Mouse (Mus musculus) small intestine, adult 2 months (tissue): ENCODE measurements around the gene Drg1.

Experiments used
- CTCF ChIP-seq: fragments of 200-500 bp; IDR thresholded peaks from 2 replicates; pipeline ENCODE4 v1.5.1; 2012; ENCODE audit warnings: low read depth, mild to moderate bottlenecking, control low read depth, inconsistent platforms, low read length, moderate library complexity, mixed read lengths; ENCODE audit not compliant: insufficient replicate concordance, insufficient read length; ENCODE audit errors: extremely low read depth
- POLR2A ChIP-seq: fragments of 200-500 bp; IDR thresholded peaks from 2 replicates; pipeline ENCODE4 v1.6.1; 2012; ENCODE audit warnings: low read depth, mild to moderate bottlenecking, control low read depth, inconsistent platforms, low read length, moderate library complexity

GRCm38 (mm10) chr11:3307875-3308274, 41.7 kb upstream of the Drg1 start:
- TF ChIP-seq CTCF (no peak), POLR2A (no peak)
